Mouse (Mus musculus) lung, embryonic 14.5 days (tissue): ENCODE results near the gene Sdr42e1. TPM values are rescaled to one million over a fixed set of nuclear protein-coding genes. Genes with fewer than 3 reads are reported as not detected.

Experiments used
- ATAC-seq: fragments of 200-750 bp; cut with Nextera tagmentation; 2 replicates; pipeline ENCODE4 v1.8.0; 2017; ENCODE audit warnings: mild to moderate bottlenecking, moderate TSS enrichment, moderate library complexity; ENCODE audit not compliant: insufficient read depth
- DNase-seq: peaks from one replicate; pipeline ENCODE4 v3.0.0-alpha.2; 2015
- H3K27ac ChIP-seq: fragments of 300-500 bp; sonication (generic); 2 replicates; pipeline ENCODE4 v1.5.1; 2014; ENCODE audit warnings: low read depth, mild to moderate bottlenecking, moderate library complexity
- H3K27me3 ChIP-seq: fragments of 300-500 bp; sonication (generic); 2 replicates; pipeline ENCODE4 v1.6.1; 2014; ENCODE audit warnings: low read length, control low read depth; ENCODE audit not compliant: insufficient read depth
- H3K36me3 ChIP-seq: fragments of 300-500 bp; sonication (generic); 2 replicates; pipeline ENCODE4 v1.6.1; 2014; ENCODE audit warnings: control low read depth; ENCODE audit not compliant: insufficient read depth
- H3K4me1 ChIP-seq: fragments of 300-500 bp; sonication (generic); 2 replicates; pipeline ENCODE4 v1.6.1; 2014; ENCODE audit warnings: antibody characterized with exemption, control low read depth; ENCODE audit not compliant: insufficient read depth
- H3K4me2 ChIP-seq: fragments of 300-500 bp; sonication (generic); 2 replicates; pipeline ENCODE4 v1.6.1; 2014; ENCODE audit warnings: mild to moderate bottlenecking
- H3K4me3 ChIP-seq: fragments of 300-500 bp; sonication (generic); 2 replicates; pipeline ENCODE4 v1.5.1; 2014; ENCODE audit warnings: low read depth, low read length
- H3K9ac ChIP-seq: fragments of 300-500 bp; sonication (generic); 2 replicates; pipeline ENCODE4 v1.6.1; 2014
- H3K9me3 ChIP-seq: fragments of 300-500 bp; sonication (generic); 2 replicates; pipeline ENCODE4 v1.6.1; 2016; ENCODE audit warnings: low read depth, low read length, control low read depth
- CTCF ChIP-seq: IDR thresholded peaks from 2 replicates; pipeline ENCODE4 v1.5.1; 2016; ENCODE audit warnings: antibody characterized with exemption, low read depth
- WGBS: fragments of 180-500 bp; shearing (Covaris S2); extraction: QIAGEN DNeasy Blood & Tissue Kit; methylation state at CpG from one replicate; pipeline ENCODE4 v1.1.7; 2014; 5-methylcytosine and 5-hydroxymethylcytosine counted together
- polyA plus RNA-seq: library from polyadenylated mRNA; unstranded; fragments of >200 nt; fragmentation: Nextera tagmentation; extraction: Ambion mirVana; gene quantifications from 2 replicates; pipeline ENCODE4 v1.2.1, GENCODE M21; 2014

Gene Sdr42e1
- polyA plus RNA-seq, 1 experiment from 2014 or later: 1.2 TPM

DNA sequence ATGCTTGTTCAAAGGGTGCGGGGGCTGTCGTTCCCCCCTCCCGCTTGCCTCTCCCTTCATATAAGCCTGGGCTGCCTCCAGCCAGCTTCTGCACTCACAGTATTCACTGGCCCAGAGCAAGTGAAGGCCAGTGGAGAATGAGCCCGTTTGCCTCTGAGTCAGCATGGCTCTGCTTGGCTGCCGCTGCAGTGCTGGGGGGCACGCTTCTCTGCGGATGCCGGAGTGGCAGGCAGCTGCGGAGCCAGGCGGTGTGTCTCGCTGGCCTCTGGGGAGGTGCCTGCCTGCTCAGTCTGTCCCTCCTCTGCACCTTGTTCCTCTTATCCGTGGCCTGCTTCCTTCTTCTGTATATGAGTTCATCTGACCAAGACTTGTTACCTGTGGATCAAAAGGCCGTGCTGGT, 28.4 kb upstream of the Sdr42e1 start, which contains the start of gene Hsd17b2:
TSS of gene Hsd17b2 (plus strand) at position 46 of the 400 bp plus-strand sequence.
- no peaks in the 10 kb centered on the region for H3K9me3 ChIP-seq
- H3K9ac ChIP-seq: no peak within 1 kb of the TSS
- no peak within 1 kb of the TSS for H3K4me2 ChIP-seq
- H3K27me3 ChIP-seq: no peaks in the 10 kb centered on the region
- no peak for ATAC-seq
- no peak for DNase-seq
- H3K4me3 ChIP-seq: no peak within 1 kb of the TSS
- 51% methylated on average over 13 of the region's 13 CpGs for WGBS
- no peaks in the 10 kb centered on the region for H3K4me1 ChIP-seq
- no peak for TF ChIP-seq CTCF
- no peaks in the 10 kb centered on the region for H3K36me3 ChIP-seq
- no peak within 1 kb of the TSS for H3K27ac ChIP-seq

DNA sequence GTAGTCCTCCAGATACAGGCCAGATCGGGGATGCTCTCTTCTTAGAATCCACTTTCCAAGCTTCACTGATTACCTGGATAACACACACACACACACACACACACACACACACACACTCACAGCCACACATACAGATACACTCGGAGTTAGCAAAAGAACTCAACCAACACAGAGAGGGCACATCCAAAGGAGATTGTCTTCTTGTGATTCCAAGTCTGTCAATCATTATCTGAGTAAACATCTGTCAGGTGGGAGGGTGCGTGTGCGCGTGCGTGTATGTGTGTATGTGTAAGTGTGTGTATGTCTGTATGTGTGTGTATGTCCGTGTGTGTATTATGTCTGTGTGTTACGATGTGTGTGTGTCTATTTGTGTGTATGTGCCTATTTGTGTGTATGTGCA, 27.8 kb upstream of the Sdr42e1 start:
- Histone ChIP-seq H3K27me3 (no peaks in the 10 kb centered on the region), H3K4me2 (no peak overlapping the region), H3K4me3 (no peak overlapping the region), H3K9me3 (no peaks in the 10 kb centered on the region), H3K9ac (no peak overlapping the region), H3K4me1 (no peaks in the 10 kb centered on the region), H3K27ac (no peak overlapping the region), H3K36me3 (no peaks in the 10 kb centered on the region)
- 86% methylated on average over 8 of the region's 8 CpGs for WGBS
- ATAC-seq (no peak), DNase-seq (no peak)
- TF ChIP-seq CTCF: no peak

DNA sequence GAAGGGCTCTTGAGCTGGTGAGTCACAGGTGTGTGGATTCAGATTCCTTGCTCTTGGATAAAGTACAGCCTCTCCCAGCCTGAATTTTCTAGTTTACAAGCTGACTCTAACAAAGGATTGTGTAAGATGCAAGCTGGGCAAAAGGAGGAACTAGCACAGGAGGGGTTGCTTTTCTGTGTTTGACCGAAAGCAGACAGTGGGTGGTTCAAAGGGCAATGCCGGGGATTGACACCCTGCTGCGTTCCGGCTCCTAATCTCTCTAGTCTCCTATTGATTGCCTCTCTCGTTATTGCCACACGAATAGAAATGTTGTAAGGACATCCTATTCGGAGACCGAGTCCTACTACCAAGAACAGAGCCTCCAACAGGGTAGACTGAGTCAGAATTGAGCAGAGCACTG, 27.2 kb upstream of the Sdr42e1 start:
- H3K27me3 ChIP-seq: no peaks in the 10 kb centered on the region
- no peak overlapping the region for H3K9ac ChIP-seq
- no peak overlapping the region for H3K4me2 ChIP-seq
- no peak for TF ChIP-seq CTCF
- H3K4me3 ChIP-seq: no peak overlapping the region
- DNase-seq (no peak), ATAC-seq (no peak)
- 79% methylated on average over 8 of the region's 8 CpGs for WGBS
- H3K4me1 ChIP-seq: no peaks in the 10 kb centered on the region
- H3K36me3 ChIP-seq: no peaks in the 10 kb centered on the region
- no peaks in the 10 kb centered on the region for H3K9me3 ChIP-seq
- no peak overlapping the region for H3K27ac ChIP-seq

DNA sequence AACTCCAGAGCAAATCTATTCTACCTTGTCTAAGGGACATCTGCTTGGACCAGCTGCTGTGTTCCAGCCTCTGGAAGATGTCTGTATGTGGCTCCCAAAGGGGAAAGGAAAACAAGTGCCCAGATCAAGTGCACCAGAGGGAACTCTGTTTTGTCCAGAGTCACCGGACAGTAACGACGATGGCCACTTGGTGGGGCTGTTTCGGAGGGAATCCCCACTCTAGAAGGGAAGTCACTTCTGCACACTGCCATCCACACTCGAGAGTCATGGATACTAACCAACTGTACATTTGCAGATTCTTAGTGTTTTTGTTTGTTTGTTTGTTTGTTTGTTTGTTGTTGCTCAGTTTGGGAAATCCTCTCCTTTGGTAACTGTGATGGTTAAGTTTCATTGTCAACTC, 23.8 kb upstream of the Sdr42e1 start:
- peak; percentile 24 for DNase-seq

DNA sequence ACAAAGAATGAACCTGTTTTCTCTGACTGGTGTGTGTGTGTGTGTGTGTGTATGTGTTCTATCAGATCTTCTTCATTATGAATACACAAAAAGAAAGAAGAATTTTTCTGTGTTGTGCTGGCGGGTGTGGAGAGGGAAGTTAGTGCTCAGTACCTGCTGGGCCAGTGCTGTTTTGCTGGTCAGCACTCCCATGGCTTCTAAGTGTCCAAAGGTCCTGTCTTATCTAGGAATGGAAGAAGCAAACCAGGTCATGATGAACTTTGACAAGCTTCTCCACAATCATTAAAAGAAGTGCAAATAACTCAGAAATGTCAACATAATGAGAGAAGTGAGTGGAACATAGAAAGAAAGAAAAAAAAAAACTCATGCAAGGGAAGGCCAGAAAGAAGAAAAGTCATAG, 22.1 kb upstream of the Sdr42e1 start:
- no peak for TF ChIP-seq CTCF
- no peaks in the 10 kb centered on the region for H3K4me1 ChIP-seq
- 0 out of 2 replicates have a peak, but pooled peaks cover 3% of the 10 kb centered on the region for H3K9me3 ChIP-seq
- no peak overlapping the region for H3K4me2 ChIP-seq
- no peak for ATAC-seq
- H3K9ac ChIP-seq: no peak overlapping the region
- no peaks in the 10 kb centered on the region for H3K27me3 ChIP-seq
- no peak overlapping the region for H3K27ac ChIP-seq
- H3K4me3 ChIP-seq: no peak overlapping the region
- DNase-seq: no peak
- H3K36me3 ChIP-seq: no peaks in the 10 kb centered on the region
- WGBS: 81% methylated on average over 1 of the region's 1 CpGs

More for the DNA sequence above, 23.8 kb upstream of the Sdr42e1 start:
- no peak overlapping the region for H3K9ac ChIP-seq
- WGBS: 57% methylated on average over 5 of the region's 5 CpGs
- no peak overlapping the region for H3K4me2 ChIP-seq
- H3K4me3 ChIP-seq: no peak overlapping the region
- no peaks in the 10 kb centered on the region for H3K27me3 ChIP-seq
- ATAC-seq: no peak
- TF ChIP-seq CTCF: peak; percentile 43
- no peak overlapping the region for H3K27ac ChIP-seq
- H3K4me1 ChIP-seq: no peaks in the 10 kb centered on the region
- H3K36me3 ChIP-seq: no peaks in the 10 kb centered on the region
- H3K9me3 ChIP-seq: 0 out of 2 replicates have a peak, but pooled peaks cover 3% of the 10 kb centered on the region

DNA sequence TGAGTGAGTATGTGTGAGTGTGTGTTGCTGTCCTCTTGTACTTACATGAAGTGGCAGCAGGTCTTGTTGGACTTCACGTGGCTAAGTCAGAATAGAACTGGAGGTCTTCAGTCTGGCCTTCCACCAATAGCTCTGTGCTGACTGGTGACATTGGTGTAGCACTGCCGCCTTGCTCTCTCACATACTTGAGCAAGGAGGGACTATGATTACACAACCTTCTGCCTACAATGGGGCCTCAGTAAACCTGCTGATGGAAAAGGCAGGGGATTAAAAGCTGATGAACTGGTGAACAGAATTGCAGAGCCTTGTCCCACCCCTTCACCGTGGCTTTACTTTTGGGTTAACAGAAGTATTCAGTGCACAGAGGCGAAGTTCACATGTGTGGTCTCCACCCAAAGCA, 18.6 kb upstream of the Sdr42e1 start:
- TF ChIP-seq CTCF: no peak
- WGBS: 87% methylated on average over 4 of the region's 4 CpGs
- H3K4me2 ChIP-seq: no peak overlapping the region
- H3K9me3 ChIP-seq: 0 out of 2 replicates have a peak, but pooled peaks cover 3% of the 10 kb centered on the region
- ATAC-seq (no peak), DNase-seq (no peak)
- H3K27ac ChIP-seq: no peak overlapping the region
- no peaks in the 10 kb centered on the region for H3K27me3 ChIP-seq
- no peaks in the 10 kb centered on the region for H3K36me3 ChIP-seq
- no peaks in the 10 kb centered on the region for H3K4me1 ChIP-seq
- no peak overlapping the region for H3K4me3 ChIP-seq
- H3K9ac ChIP-seq: no peak overlapping the region

DNA sequence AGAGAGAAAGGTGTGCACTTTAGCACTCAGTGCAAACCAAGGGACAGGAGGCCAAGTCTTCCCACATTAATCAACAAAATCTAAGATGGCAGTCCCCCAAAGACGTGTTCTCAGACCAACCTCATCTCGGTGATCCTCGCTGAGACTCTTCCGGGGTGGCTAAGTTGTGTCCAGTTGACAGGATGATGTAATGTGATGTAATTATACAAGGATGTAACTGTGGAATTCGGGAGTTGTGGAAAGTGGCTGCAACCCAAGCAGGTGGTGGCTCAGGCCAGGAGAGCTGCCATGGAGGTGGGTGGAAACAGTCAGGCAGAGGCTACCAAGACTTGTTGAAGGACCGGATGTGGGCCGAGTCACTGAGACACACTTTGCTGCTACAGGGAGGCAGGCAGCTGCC, 14.4 kb upstream of the Sdr42e1 start:
- Histone ChIP-seq H3K27ac (no peak overlapping the region), H3K9ac (no peak overlapping the region), H3K9me3 (no peaks in the 10 kb centered on the region), H3K4me3 (no peak overlapping the region), H3K4me2 (no peak overlapping the region), H3K4me1 (no peaks in the 10 kb centered on the region), H3K27me3 (no peaks in the 10 kb centered on the region), H3K36me3 (no peaks in the 10 kb centered on the region)
- ATAC-seq: no peak
- WGBS: 69% methylated on average over 7 of the region's 7 CpGs
- no peak for DNase-seq
- no peak for TF ChIP-seq CTCF

DNA sequence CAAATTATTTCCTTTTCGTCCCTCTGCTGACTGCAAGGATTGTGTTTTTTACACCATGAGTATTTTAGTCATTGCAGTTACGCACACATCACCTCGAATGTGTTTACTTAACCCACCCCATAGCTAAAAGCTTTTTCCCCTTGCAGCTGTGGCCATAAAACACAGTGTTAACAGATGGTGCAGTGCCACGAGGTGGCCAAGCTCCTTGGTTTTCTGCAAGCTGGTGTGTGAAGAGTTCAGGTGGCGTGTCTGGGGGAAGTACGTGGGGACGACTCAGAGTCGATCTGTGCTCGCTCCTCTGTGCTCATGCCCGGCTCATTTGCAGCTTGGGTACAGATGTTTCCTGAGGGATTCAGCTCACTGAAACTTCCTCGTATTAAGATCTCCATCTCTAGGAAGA, 11.0 kb upstream of the Sdr42e1 start:
- Histone ChIP-seq H3K27me3 (no peaks in the 10 kb centered on the region), H3K9ac (no peak overlapping the region), H3K4me3 (no peak overlapping the region), H3K4me1 (no peaks in the 10 kb centered on the region), H3K36me3 (no peaks in the 10 kb centered on the region), H3K9me3 (no peaks in the 10 kb centered on the region), H3K27ac (no peak overlapping the region), H3K4me2 (no peak overlapping the region)
- DNase-seq (no peak), ATAC-seq (no peak)
- TF ChIP-seq CTCF: no peak
- WGBS: 35% methylated on average over 11 of the region's 11 CpGs
